Mouse (Mus musculus) embryonic facial prominence, embryonic 15.5 days (tissue): Measurements from ENCODE around the gene Cryab. TPM values are rescaled to one million over a fixed set of nuclear protein-coding genes. Genes with fewer than 3 reads are reported as not detected.

Experiments
- ATAC-seq: fragments of 200-750 bp; cut with Nextera tagmentation; 2 replicates; pipeline ENCODE4 v1.8.0; 2017; ENCODE audit warnings: low read depth, moderate TSS enrichment; ENCODE audit not compliant: insufficient number of reproducible peaks, low FRiP score, low TSS enrichment
- H3K27ac ChIP-seq: fragments of 300-500 bp; sonication (generic); replicated peaks from 2 replicates; pipeline ENCODE4 v1.5.1; 2015; ENCODE audit warnings: mild to moderate bottlenecking, inconsistent platforms
- H3K27me3 ChIP-seq: fragments of 300-500 bp; sonication (generic); 2 replicates; pipeline ENCODE4 v1.6.1; 2015; ENCODE audit warnings: inconsistent platforms
- H3K36me3 ChIP-seq: fragments of 300-500 bp; sonication (generic); 2 replicates; pipeline ENCODE4 v1.6.1; 2015; ENCODE audit warnings: mild to moderate bottlenecking, inconsistent platforms
- H3K4me1 ChIP-seq: fragments of 300-500 bp; sonication (generic); 2 replicates; pipeline ENCODE4 v1.6.1; 2015; ENCODE audit warnings: inconsistent platforms
- H3K4me2 ChIP-seq: fragments of 300-500 bp; sonication (generic); replicated peaks from 2 replicates; pipeline ENCODE4 v1.6.1; 2015; ENCODE audit warnings: mild to moderate bottlenecking, inconsistent platforms
- H3K4me3 ChIP-seq: fragments of 300-500 bp; sonication (generic); replicated peaks from 2 replicates; pipeline ENCODE4 v1.5.1; 2015; ENCODE audit warnings: mild to moderate bottlenecking, inconsistent platforms
- H3K9ac ChIP-seq: fragments of 300-500 bp; sonication (generic); 2 replicates; pipeline ENCODE4 v1.6.1; 2015; ENCODE audit warnings: inconsistent platforms
- H3K9me3 ChIP-seq: fragments of 300-500 bp; sonication (generic); replicated peaks from 2 replicates; pipeline ENCODE4 v1.6.1; 2016; ENCODE audit warnings: inconsistent platforms
- WGBS: fragments of 180-500 bp; shearing (Covaris S2); methylation state at CpG from one replicate; pipeline ENCODE4 v1.1.7; 2015; 5-methylcytosine and 5-hydroxymethylcytosine counted together
- polyA plus RNA-seq: library from polyadenylated mRNA; unstranded; fragments of >200 nt; fragmentation: Nextera tagmentation; extraction: Ambion mirVana; gene quantifications from 2 replicates; pipeline ENCODE4 v1.2.1, GENCODE M21; 2015

Cryab gene
- 139 and 178 TPM in 2 replicates for polyA plus RNA-seq

DNA sequence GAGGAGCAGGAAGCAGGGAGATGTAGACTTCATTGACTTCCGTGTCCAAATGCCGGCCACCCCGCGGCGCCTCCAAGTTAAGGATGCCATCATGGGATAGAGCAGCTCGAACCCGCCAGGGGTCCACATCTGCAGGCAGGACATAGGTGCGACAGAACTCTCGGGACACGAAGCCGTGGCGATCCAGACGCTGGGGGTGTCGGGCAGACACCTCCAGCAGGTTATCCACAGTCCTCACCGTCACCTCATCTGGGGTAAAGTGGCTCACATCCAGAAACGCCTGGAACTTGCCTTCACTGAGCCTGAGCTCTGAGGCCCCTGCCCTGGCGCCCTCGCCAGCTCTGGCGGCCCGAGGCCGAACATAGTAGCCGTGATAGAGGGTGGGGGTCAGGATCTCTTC lies at the start of gene Cryab:
TSS of gene Cryab (plus strand) at position 3 of the 400 bp plus-strand sequence.
- no peaks in the 10 kb centered on the region for H3K9me3 ChIP-seq
- WGBS = 68% methylated on average over 22 of the region's 22 CpGs
- peak within 1 kb of the TSS; percentile 21 for H3K4me3 ChIP-seq
- H3K27ac ChIP-seq = peak within 1 kb of the TSS; percentile 68; the same call in 1 of the 2 replicates
- peaks cover 26% of the 10 kb centered on the region for H3K4me1 ChIP-seq
- peak within 1 kb of the TSS; percentile 22 for H3K4me2 ChIP-seq
- H3K9ac ChIP-seq = no peak within 1 kb of the TSS; the same call in 1 of the 2 replicates
- no peaks in the 10 kb centered on the region for H3K36me3 ChIP-seq
- no peak for ATAC-seq
- no peaks in the 10 kb centered on the region for H3K27me3 ChIP-seq

DNA sequence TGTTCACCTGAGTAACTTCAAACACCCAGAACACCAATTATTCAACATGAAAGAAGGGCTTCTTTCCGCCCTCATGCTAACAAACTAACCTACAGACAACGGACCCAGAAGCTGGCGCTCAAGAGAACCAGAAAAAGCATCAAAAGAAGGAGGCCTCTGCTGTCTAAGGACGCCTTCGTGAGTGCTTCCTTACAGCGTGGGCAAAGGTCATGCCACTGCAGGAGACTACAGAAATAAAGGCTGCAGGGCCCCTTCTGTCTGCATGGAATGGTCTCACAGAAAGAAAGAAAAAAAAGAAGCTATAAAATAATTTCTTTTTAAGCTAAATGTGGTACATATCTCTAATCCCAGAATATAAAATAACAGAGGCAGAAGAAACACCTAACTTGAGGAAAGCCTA lies 46.2 kb upstream of the Cryab start:
- no peak overlapping the region for H3K4me3 ChIP-seq
- 72% methylated on average over 6 of the region's 6 CpGs for whole genome bisulfite sequencing
- H3K4me1 ChIP-seq = no peaks in the 10 kb centered on the region
- H3K9ac ChIP-seq = no peak overlapping the region
- no peaks in the 10 kb centered on the region for H3K9me3 ChIP-seq
- no peak for ATAC-seq
- H3K36me3 ChIP-seq = no peaks in the 10 kb centered on the region; the same call in 1 of the 2 replicates
- no peak overlapping the region for H3K27ac ChIP-seq
- no peak overlapping the region for H3K4me2 ChIP-seq
- peaks cover under 1% of the 10 kb centered on the region; the same call in 1 of the 2 replicates for H3K27me3 ChIP-seq

DNA sequence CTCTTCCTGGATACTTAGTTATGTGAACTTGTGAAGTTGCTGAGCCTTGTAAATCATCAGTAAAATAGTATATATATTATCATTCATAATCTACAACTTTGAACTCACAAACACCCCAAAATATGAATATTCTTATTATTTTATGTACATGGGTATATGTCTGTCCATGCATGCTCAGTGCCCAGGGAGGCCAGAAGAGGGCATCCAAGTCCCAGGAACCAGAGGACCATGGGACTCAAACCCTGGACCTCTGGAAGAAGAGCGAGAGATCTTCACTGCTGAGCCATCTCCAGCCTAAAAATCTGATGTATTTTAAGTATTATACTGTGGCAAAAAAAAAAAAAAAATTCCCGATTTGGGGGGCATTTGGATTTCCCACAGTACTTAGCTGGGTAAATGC lies 42.0 kb upstream of the Cryab start:
- H3K9me3 ChIP-seq = no peaks in the 10 kb centered on the region
- no peak overlapping the region for H3K4me3 ChIP-seq
- no peak for ATAC-seq
- no peaks in the 10 kb centered on the region for H3K4me1 ChIP-seq
- WGBS = 26% methylated on average over 2 of the region's 2 CpGs
- no peak overlapping the region for H3K9ac ChIP-seq
- 0 out of 2 replicates have a peak, but pooled peaks cover 8% of the 10 kb centered on the region for H3K36me3 ChIP-seq
- H3K27ac ChIP-seq = no peak overlapping the region
- H3K4me2 ChIP-seq = no peak overlapping the region
- H3K27me3 ChIP-seq = no peaks in the 10 kb centered on the region

DNA sequence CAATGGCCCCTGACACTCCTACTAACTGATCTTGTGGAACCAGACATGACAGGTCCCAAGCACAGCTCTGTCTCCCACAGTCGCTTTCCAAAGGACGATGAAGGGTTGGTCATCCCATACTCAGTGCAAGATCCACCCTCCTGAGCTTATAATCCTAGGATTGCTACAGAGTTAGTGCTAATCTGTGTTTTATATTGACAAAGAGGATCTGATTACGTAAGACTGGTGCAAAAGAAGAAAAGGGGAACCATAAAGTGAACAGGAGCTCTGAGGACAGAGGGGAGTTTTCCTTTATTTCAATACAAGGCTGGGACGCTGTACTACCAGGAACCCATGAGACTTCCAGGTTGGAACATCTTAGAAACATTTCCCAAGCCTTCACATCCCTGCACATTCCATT lies 39.8 kb upstream of the Cryab start:
- no peak overlapping the region for H3K4me2 ChIP-seq
- no peak for ATAC-seq
- no peaks in the 10 kb centered on the region for H3K9me3 ChIP-seq
- WGBS = 77% methylated on average over 4 of the region's 4 CpGs
- no peak overlapping the region for H3K4me3 ChIP-seq
- no peaks in the 10 kb centered on the region for H3K4me1 ChIP-seq
- H3K36me3 ChIP-seq = 0 out of 2 replicates have a peak, but pooled peaks cover 8% of the 10 kb centered on the region
- no peak overlapping the region for H3K27ac ChIP-seq
- no peak overlapping the region for H3K9ac ChIP-seq
- no peaks in the 10 kb centered on the region for H3K27me3 ChIP-seq

DNA sequence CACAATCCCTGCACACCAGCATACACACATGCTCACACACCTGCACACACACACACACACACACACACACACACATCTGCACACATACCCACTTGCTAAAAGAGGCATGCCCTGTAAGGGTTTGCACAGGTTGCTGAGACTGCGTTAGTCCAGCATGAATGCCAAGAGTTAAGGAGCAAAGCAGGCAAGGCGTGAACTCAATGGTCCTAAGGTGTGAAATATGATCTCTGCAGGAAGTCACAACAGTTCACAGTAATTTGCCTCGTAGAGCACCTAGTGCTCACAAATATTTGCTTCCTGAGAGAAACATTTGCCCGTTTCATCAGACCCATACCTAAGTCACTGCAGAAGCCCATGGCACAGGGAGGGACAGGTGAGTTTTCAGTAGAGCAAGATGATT lies 36.9 kb upstream of the Cryab start:
- 0 out of 2 replicates have a peak, but pooled peaks cover 12% of the 10 kb centered on the region for H3K36me3 ChIP-seq
- no peak overlapping the region for H3K4me3 ChIP-seq
- H3K9me3 ChIP-seq = no peaks in the 10 kb centered on the region
- H3K4me2 ChIP-seq = no peak overlapping the region
- H3K27ac ChIP-seq = no peak overlapping the region
- H3K4me1 ChIP-seq = no peaks in the 10 kb centered on the region
- ATAC-seq = no peak
- H3K27me3 ChIP-seq = no peaks in the 10 kb centered on the region
- no peak overlapping the region for H3K9ac ChIP-seq
- 32% methylated on average over 4 of the region's 4 CpGs for WGBS

DNA sequence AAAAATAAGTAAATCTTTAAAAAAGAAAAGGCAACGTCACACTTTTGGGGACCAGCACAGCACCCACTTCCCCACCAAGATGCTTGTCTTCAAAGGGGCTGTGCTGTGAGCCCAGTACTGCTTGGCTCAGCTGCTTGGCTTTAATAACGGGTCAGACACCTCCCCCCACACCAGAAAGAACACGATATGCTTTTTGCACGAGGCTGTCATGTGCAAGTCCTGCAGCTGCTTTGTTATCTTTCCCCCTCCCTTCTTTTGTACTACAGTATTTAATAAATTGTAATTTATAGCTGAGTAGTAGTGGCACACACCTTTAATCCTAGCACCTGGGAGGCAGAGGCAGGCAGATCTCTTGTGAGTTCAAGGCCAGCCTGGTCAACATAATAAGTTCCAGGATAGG lies 32.2 kb upstream of the Cryab start:
- no peak overlapping the region for H3K4me2 ChIP-seq
- no peak for ATAC-seq
- peaks cover 21% of the 10 kb centered on the region for H3K4me1 ChIP-seq
- H3K36me3 ChIP-seq = 0 out of 2 replicates have a peak, but pooled peaks cover 4% of the 10 kb centered on the region
- WGBS = 66% methylated on average over 4 of the region's 4 CpGs
- no peak overlapping the region for H3K9ac ChIP-seq
- no peak overlapping the region for H3K27ac ChIP-seq
- no peaks in the 10 kb centered on the region for H3K9me3 ChIP-seq
- H3K4me3 ChIP-seq = no peak overlapping the region
- H3K27me3 ChIP-seq = no peaks in the 10 kb centered on the region

DNA sequence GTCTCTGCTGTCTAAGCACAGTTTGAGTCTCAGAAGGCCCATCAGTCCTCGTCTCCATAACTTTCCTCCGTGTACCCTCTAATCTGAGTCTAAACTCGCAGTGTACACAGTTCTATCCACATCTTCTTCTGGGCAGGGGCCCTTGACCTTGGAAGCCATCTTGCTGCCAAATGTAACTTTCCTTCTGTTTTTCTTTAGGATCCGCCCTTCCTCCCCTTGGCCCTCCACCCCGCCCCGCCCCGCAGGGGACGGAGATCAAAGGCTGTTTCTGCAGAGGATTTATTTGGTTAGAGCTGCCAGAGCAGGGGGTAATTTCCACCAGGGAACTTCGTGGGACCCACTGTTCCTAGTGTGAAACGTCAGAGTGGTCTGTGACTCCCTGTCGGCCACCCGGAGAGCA lies 30.1 kb upstream of the Cryab start:
- Histone ChIP-seq H3K9me3 (no peaks in the 10 kb centered on the region), H3K4me3 (no peak overlapping the region), H3K9ac (no peak overlapping the region), H3K36me3 (0 out of 2 replicates have a peak, but pooled peaks cover 4% of the 10 kb centered on the region), H3K27me3 (no peaks in the 10 kb centered on the region), H3K27ac (no peak overlapping the region), H3K4me1 (peaks cover 39% of the 10 kb centered on the region), H3K4me2 (no peak overlapping the region)
- no peak for ATAC-seq
- WGBS = 21% methylated on average over 12 of the region's 12 CpGs

DNA sequence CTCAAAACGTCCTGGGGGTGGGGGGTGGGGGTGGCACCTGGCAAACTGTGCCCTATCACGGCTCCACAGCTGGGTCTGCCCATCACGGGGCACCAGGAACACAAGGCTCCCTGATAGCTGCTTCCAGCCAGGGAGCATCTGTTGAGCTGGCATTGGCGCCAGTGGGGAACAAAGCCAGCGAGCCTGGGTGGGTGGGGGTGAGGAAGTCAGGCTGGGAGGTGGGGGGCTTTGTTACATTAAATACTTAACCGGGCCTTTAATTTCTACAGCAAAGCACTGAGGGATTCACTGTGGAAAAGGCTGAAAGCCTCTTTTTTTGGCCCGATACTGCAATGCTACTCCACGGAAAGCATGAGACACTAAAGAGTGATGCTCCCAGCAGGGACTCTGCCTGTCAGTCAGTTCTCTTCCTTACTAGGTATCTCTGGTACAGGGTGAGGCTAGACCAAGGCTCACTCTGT lies 28.6 kb upstream of the Cryab start:
- Histone ChIP-seq H3K36me3 (no peaks in the 10 kb centered on the region), H3K27ac (no peak overlapping the region; the same call in 1 of the 2 replicates), H3K9ac (no peak overlapping the region), H3K9me3 (no peaks in the 10 kb centered on the region), H3K27me3 (no peaks in the 10 kb centered on the region), H3K4me2 (no peak overlapping the region), H3K4me1 (peaks cover 53% of the 10 kb centered on the region), H3K4me3 (no peak overlapping the region)
- WGBS = 47% methylated on average over 8 of the region's 8 CpGs
- no peak for ATAC-seq

DNA sequence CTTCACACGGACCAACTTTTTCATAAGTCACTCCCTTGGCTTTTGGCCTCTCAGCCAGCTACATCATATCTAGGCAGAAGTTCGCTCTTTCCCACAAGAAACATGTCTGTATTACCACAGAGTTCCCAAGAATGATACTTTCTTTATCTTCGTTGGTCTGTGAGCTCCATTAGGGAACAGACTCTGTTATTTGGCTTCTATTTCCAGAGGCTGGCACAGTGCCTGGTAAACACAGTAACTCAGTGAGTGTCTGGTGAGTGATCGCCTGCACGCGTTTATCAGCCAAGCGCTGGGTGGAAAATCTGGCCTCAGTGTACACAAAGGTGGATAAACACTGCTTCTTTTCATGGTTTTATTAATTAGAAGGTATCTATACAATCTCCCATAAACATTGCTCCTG lies 27.7 kb upstream of the Cryab start:
- Histone ChIP-seq H3K9ac (no peak overlapping the region), H3K36me3 (no peaks in the 10 kb centered on the region), H3K27ac (peak overlapping the region; percentile 71), H3K27me3 (no peaks in the 10 kb centered on the region), H3K4me3 (no peak overlapping the region), H3K4me1 (peaks cover 59% of the 10 kb centered on the region), H3K9me3 (no peaks in the 10 kb centered on the region), H3K4me2 (peak overlapping the region; percentile 21; the same call in 1 of the 2 replicates)
- no peak for ATAC-seq
- 27% methylated on average over 7 of the region's 7 CpGs for WGBS

DNA sequence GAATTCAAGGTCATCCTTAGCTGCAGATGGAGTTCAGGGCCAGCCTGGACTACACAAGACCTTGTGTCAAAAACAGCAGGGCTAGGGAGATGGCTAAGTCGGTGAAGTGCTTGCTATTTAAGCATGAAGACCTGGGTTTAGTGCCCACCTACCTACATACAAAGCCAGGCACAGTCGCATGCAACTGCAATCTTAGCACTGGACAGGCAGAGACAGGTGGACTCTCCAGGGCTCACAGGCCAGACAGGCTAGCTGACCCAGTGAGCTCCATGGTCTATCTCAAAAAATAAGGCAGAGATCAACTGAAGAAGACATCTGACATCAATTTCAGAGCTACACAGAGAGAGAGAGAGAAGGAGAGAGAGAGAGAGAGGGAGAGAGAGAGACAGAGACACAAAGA lies 27.0 kb upstream of the Cryab start:
- H3K4me2 ChIP-seq = no peak overlapping the region
- H3K4me1 ChIP-seq = peaks cover 62% of the 10 kb centered on the region
- H3K9ac ChIP-seq = no peak overlapping the region
- H3K9me3 ChIP-seq = no peaks in the 10 kb centered on the region
- H3K27me3 ChIP-seq = no peaks in the 10 kb centered on the region
- no peak overlapping the region for H3K4me3 ChIP-seq
- peak overlapping the region; percentile 48; the same call in 1 of the 2 replicates for H3K27ac ChIP-seq
- H3K36me3 ChIP-seq = no peaks in the 10 kb centered on the region
- WGBS = 61% methylated on average over 2 of the region's 2 CpGs
- ATAC-seq = no peak

DNA sequence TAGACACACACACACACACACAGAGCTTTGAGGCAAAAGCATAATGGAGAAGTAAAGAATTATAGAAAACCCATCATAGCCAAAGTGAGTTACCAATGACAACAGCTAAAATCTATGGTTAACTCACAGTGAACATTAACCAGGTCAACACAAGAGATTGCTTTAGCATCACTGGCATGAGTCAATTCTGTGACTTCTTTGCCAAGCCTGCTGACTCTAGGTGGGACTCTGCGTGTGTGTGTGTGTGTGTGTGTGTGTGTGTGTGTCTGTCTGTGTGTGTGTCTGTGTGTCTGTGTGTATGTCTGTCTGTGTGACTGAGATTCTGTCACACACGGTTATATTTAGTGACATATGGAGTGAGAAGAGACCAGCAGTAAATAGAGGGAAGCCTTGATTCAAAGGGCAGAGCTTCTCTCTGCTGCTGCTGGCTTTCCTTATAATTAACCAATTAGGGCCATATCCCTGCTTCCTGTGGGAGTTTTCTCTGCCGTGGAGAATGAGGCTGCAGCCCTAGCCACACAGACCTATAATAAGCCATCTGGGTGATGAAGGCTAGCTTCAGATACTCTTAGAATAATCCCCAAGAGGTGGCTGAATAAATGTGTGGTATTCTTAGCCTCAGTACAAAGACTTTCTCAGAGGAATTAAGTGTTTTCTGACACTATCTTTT lies 26.3 kb upstream of the Cryab start:
- Histone ChIP-seq H3K4me3 (no peak overlapping the region), H3K36me3 (no peaks in the 10 kb centered on the region), H3K27me3 (no peaks in the 10 kb centered on the region), H3K4me2 (0 out of 2 replicates have a peak overlapping the region, but pooled peaks have one; percentile 17), H3K4me1 (peaks cover 62% of the 10 kb centered on the region), H3K9ac (no peak overlapping the region), H3K27ac (peak overlapping the region; percentile 48; the same call in 1 of the 2 replicates), H3K9me3 (no peaks in the 10 kb centered on the region)
- ATAC-seq = no peak; the same call in 1 of the 2 replicates
- WGBS = 28% methylated on average over 3 of the region's 3 CpGs
